Mouse (Mus musculus) heart, embryonic 10.5 days (tissue): ENCODE data around the gene Ston1. TPM values are rescaled to one million over a fixed set of nuclear protein-coding genes. Genes with fewer than 3 reads are reported as not detected.
A peak's percentile ranks its signal among the peaks of the same experiment; 100 is the strongest.

Experiments used
- DNase-seq: peaks from one replicate; pipeline ENCODE4 v3.0.0-alpha.2; 2017; ENCODE audit warnings: low spot score
- H3K27ac ChIP-seq: fragments of 300-500 bp; sonication (generic); 2 replicates; pipeline ENCODE4 v1.5.1; 2016; ENCODE audit warnings: mild to moderate bottlenecking
- H3K27me3 ChIP-seq: fragments of 300-500 bp; sonication (generic); 2 replicates; pipeline ENCODE4 v1.6.1; 2016; ENCODE audit warnings: mild to moderate bottlenecking; ENCODE audit not compliant: poor library complexity, insufficient read depth, severe bottlenecking
- H3K36me3 ChIP-seq: fragments of 300-500 bp; sonication (generic); 2 replicates; pipeline ENCODE4 v1.6.1; 2016; ENCODE audit warnings: mild to moderate bottlenecking, moderate library complexity
- H3K4me1 ChIP-seq: fragments of 300-500 bp; sonication (generic); 2 replicates; pipeline ENCODE4 v1.6.1; 2016; ENCODE audit warnings: mild to moderate bottlenecking
- H3K4me3 ChIP-seq: fragments of 300-500 bp; sonication (generic); 2 replicates; pipeline ENCODE4 v1.5.1; 2016; ENCODE audit warnings: mild to moderate bottlenecking, moderate library complexity
- H3K9me3 ChIP-seq: fragments of 300-500 bp; sonication (generic); 2 replicates; pipeline ENCODE4 v1.6.1; 2016; ENCODE audit warnings: mild to moderate bottlenecking, moderate library complexity
- WGBS: fragments of 180-500 bp; shearing (Covaris S2); methylation state at CpG from one replicate; pipeline ENCODE4 v1.1.7; 2016; 5-methylcytosine and 5-hydroxymethylcytosine counted together
- polyA plus RNA-seq: library from polyadenylated mRNA; unstranded; fragments of >200 nt; fragmentation: Nextera tagmentation; extraction: Ambion mirVana; gene quantifications from 2 replicates; pipeline ENCODE4 v1.2.1, GENCODE M21; 2016

The Ston1 gene
- polyA plus RNA-seq, 1 experiment from 2014 or later: 4.5 TPM

DNA sequence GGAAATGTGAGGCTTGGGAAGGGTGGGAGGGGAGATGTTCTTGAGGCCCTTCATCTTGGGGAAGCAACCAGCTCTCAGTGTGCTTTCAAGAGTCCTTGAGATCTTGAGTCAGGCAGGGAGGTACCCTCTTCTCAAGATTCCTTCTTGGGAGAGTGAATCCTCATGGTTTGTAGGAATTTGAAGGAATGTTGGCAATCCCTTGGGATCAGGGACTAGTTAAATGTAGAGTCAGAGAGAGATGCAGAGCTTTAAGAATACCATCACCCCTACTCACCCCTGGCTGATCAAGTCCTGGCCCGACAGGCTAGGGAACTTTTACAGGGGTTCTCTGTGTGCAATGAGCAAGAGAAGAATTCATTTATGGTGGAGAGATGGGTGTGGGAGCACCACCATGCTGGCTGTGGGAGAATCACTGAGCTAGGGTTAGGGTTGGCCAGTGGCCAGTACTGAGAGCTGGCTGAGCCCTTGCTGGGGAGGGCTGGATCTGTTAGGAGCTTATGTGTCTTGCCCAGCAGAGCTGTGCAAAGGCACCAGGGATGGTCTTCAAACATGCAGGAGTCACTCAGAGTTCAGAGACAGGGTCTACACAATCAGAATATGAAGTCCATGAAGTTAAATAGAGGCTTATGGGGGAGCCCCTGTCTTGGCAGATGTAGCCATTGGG, 18.1 kb downstream of the Ston1 start:
- peak; percentile 61 for DNase-seq
- Histone ChIP-seq H3K9me3 (no peaks in the 10 kb centered on the region), H3K27ac (no peak overlapping the region)

GRCm38 (mm10) chr17:88620935-88621334, 23.5 kb downstream of the Ston1 start:
- DNase-seq: peak; percentile 47
- H3K27ac ChIP-seq: no peak overlapping the region
- H3K4me1 ChIP-seq: peaks cover 13% of the 10 kb centered on the region
- H3K27me3 ChIP-seq: no peaks in the 10 kb centered on the region
- no peak overlapping the region for H3K4me3 ChIP-seq
- no peaks in the 10 kb centered on the region for H3K9me3 ChIP-seq
- H3K36me3 ChIP-seq: peaks cover 35% of the 10 kb centered on the region
- 77% methylated on average over 4 of the region's 4 CpGs for WGBS

More for the DNA sequence above, 18.1 kb downstream of the Ston1 start:
- 83% methylated on average over 1 of the region's 1 CpGs for WGBS
- H3K4me1 ChIP-seq: peaks cover 7% of the 10 kb centered on the region; the same call in 1 of the 2 replicates
- H3K27me3 ChIP-seq: no peaks in the 10 kb centered on the region
- peaks cover 4% of the 10 kb centered on the region; the same call in 1 of the 2 replicates for H3K36me3 ChIP-seq
- no peak overlapping the region for H3K4me3 ChIP-seq

DNA sequence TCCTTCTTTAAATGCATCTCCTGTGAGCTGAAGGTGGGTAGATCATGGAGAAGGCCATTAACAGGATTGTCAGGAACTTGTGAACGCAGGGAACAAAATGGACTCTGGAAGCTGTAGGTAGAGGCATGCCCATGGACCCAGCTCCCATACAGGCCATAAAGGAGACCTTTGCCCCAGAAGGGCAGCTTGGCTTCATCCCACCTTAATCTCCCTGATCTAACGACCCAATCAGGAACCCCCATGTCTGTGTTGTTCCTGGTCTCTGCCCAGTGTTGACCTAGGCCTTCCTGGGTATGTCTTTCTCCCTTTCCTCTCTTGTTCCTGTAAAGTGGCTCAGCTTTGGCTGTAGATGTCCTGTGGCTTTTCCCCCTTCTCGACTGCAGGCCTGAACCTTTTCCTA, 23.9 kb downstream of the Ston1 start:
- Histone ChIP-seq H3K9me3 (no peaks in the 10 kb centered on the region), H3K36me3 (peaks cover 35% of the 10 kb centered on the region), H3K4me3 (no peak overlapping the region), H3K4me1 (peaks cover 17% of the 10 kb centered on the region), H3K27me3 (no peaks in the 10 kb centered on the region), H3K27ac (no peak overlapping the region)
- 70% methylated on average over 3 of the region's 3 CpGs for WGBS
- peak; percentile 31 for DNase-seq

DNA sequence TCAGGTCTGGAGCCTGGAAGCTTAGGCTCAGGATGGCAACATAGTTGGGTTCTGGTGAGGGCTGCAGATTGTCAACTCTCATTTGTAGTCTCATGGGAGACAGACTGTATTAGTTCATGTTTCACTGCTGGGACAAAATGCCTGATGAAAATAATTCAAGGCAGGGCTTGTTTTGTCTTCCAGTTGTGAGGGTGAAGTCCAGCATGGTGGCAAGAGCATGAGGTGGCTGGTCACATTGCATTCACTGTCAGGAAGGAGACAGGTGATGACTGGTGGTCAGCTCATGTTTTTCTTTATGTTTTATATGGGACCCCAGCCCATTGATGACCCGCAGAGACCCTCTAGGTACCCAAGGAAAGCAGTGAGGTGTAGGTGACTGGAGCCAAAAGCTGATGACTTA, 25.2 kb downstream of the Ston1 start:
- Histone ChIP-seq H3K4me1 (peaks cover 27% of the 10 kb centered on the region), H3K4me3 (no peak overlapping the region), H3K36me3 (peaks cover 35% of the 10 kb centered on the region), H3K9me3 (no peaks in the 10 kb centered on the region), H3K27ac (no peak overlapping the region), H3K27me3 (no peaks in the 10 kb centered on the region)
- DNase-seq: peak; percentile 68
- WGBS: 94% methylated on average over 1 of the region's 1 CpGs

DNA sequence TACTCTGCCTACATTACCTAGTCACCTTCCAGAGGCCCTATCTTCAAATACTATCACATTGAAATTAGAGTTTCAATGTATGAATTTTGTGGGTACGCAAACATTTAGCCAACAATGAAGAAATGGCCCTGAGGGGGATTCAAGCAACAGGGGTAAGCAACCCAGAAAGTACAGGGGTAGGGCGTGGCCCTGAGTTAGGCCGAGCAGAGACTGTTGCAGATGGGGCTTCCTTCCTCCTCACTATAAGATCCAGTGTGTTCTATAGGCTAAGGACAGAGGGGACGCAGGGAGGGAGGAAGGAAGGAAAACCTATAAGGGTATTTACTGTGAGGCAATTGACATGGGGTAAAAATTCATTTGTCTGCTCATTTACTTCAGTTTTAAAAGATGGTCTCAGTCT, 26.9 kb downstream of the Ston1 start:
- no peaks in the 10 kb centered on the region for H3K9me3 ChIP-seq
- H3K27me3 ChIP-seq: no peaks in the 10 kb centered on the region
- no peak overlapping the region for H3K4me3 ChIP-seq
- 71% methylated on average over 4 of the region's 4 CpGs for WGBS
- H3K4me1 ChIP-seq: peaks cover 43% of the 10 kb centered on the region
- H3K36me3 ChIP-seq: peaks cover 35% of the 10 kb centered on the region
- DNase-seq: peak; percentile 58
- H3K27ac ChIP-seq: no peak overlapping the region

DNA sequence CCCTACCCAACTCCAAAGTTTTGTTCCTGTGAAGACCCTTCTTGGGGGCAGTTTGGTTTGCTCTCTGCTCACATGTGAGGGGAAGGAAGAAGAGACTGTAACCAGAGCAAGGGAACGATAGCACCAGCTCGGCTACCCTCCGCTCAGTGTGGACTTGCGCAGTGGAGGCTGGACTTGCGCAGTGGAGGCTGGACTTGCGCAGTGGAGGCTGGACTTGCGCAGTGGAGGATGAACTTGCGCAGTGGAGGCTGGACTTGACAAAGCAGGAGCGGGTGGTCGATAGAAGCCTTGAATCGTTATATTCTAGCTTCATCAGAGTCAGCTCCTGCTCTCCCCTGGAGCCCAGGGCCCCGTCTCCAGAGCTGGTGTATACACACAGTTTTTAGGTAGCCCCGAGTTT, 27.9 kb downstream of the Ston1 start:
- WGBS: 81% methylated on average over 13 of the region's 13 CpGs
- Histone ChIP-seq H3K27me3 (no peaks in the 10 kb centered on the region), H3K27ac (peak overlapping the region; percentile 81), H3K9me3 (no peaks in the 10 kb centered on the region), H3K4me3 (no peak overlapping the region), H3K36me3 (peaks cover 33% of the 10 kb centered on the region), H3K4me1 (peaks cover 53% of the 10 kb centered on the region)
- peak; percentile 69 for DNase-seq

GRCm38 (mm10) chr17:88625931-88626330, 28.4 kb downstream of the Ston1 start:
- Histone ChIP-seq H3K27ac (peak overlapping the region; percentile 81), H3K36me3 (peaks cover 29% of the 10 kb centered on the region), H3K4me3 (no peak overlapping the region), H3K4me1 (peaks cover 58% of the 10 kb centered on the region), H3K9me3 (no peaks in the 10 kb centered on the region), H3K27me3 (no peaks in the 10 kb centered on the region)
- WGBS: 69% methylated on average over 7 of the region's 7 CpGs
- peak; percentile 75 for DNase-seq

DNA sequence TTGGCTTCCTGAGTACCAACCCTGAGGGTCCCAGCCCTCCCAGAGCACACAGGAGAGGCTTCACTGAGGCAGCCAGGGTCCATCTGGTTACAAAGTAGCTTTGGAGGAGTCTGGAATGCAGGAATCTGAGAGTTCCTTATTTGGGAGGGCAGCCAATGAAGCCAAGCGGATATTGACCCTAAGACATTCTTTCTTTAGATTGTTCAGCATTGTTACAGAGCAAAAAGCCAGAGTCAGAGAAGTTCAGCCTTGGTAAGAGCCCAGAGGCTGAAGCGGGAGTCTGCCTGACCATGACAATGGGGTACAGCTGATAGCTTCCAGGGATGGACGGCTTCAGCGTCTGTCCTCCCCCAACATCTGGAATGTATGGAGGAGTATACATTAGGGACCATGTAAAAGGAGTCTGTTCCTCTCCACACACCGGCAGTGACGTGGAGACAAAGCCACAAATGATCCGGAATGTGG, 28.9 kb downstream of the Ston1 start:
- Histone ChIP-seq H3K9me3 (no peaks in the 10 kb centered on the region), H3K27me3 (no peaks in the 10 kb centered on the region), H3K4me3 (peak overlapping the region; percentile 18; the same call in 1 of the 2 replicates), H3K4me1 (peaks cover 58% of the 10 kb centered on the region), H3K27ac (peak overlapping the region; percentile 81), H3K36me3 (peaks cover 24% of the 10 kb centered on the region)
- DNase-seq: peak; percentile 75
- 38% methylated on average over 7 of the region's 7 CpGs for whole genome bisulfite sequencing

DNA sequence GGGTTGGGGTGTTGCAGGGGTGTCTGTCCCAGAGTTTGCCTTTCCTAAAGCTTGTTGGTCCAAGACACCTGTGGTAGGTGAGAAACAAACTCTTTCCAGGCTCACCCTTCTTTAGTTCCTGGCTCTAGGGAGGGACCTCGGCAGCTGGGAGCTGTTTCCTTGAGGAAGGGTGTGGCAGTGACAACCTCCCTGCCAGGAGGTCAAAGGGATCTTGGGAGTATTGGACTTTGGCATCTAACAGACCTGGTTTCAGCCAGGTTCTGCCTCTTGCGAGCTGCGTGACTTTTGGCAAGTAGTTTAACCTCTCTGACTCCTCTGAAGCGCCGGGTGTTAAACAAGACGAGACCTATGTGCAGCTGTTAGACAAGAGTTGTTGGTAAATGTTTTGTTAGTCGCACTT, 29.7 kb downstream of the Ston1 start:
- Histone ChIP-seq H3K27ac (peak overlapping the region; percentile 81), H3K4me3 (peak overlapping the region; percentile 18; the same call in 1 of the 2 replicates), H3K4me1 (peaks cover 58% of the 10 kb centered on the region), H3K36me3 (peaks cover 16% of the 10 kb centered on the region), H3K9me3 (no peaks in the 10 kb centered on the region), H3K27me3 (no peaks in the 10 kb centered on the region)
- WGBS: 68% methylated on average over 7 of the region's 7 CpGs
- DNase-seq: peak; percentile 58

GRCm38 (mm10) chr17:88628676-88629380, 31.3 kb downstream of the Ston1 start:
- peak overlapping the region; percentile 88 for H3K27ac ChIP-seq
- no peaks in the 10 kb centered on the region for H3K27me3 ChIP-seq
- WGBS: 32% methylated on average over 10 of the region's 10 CpGs
- peaks cover 5% of the 10 kb centered on the region; the same call in 1 of the 2 replicates for H3K36me3 ChIP-seq
- H3K9me3 ChIP-seq: no peaks in the 10 kb centered on the region
- peak overlapping the region; percentile 27 for H3K4me3 ChIP-seq
- H3K4me1 ChIP-seq: peaks cover 58% of the 10 kb centered on the region
- DNase-seq: peak; percentile 83

DNA sequence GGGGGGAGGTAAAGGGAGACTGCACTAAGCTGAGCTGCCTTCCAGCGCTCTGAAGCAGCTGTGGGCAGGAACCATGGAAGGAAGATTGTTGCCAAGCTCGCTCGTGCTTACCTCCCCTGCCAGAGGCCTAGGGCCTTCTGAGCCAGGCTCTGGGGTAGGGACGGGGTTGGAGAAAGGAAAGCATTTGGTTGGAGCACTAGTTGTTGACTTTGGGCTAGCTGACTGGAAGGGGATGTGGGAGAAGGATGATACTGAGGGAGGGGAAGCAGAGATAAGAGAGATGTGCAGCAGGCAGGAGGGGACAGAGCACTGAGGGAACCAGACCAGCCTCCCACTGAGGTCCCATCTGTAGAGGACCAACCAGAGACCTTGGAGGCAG, 31.9 kb downstream of the Ston1 start:
- DNase-seq: no peak
- Histone ChIP-seq H3K4me1 (peaks cover 58% of the 10 kb centered on the region), H3K9me3 (no peaks in the 10 kb centered on the region), H3K27me3 (no peaks in the 10 kb centered on the region), H3K4me3 (peak overlapping the region; percentile 27), H3K36me3 (peaks cover under 1% of the 10 kb centered on the region; the same call in 1 of the 2 replicates), H3K27ac (peak overlapping the region; percentile 88)
- 18% methylated on average over 4 of the region's 4 CpGs for WGBS

DNA sequence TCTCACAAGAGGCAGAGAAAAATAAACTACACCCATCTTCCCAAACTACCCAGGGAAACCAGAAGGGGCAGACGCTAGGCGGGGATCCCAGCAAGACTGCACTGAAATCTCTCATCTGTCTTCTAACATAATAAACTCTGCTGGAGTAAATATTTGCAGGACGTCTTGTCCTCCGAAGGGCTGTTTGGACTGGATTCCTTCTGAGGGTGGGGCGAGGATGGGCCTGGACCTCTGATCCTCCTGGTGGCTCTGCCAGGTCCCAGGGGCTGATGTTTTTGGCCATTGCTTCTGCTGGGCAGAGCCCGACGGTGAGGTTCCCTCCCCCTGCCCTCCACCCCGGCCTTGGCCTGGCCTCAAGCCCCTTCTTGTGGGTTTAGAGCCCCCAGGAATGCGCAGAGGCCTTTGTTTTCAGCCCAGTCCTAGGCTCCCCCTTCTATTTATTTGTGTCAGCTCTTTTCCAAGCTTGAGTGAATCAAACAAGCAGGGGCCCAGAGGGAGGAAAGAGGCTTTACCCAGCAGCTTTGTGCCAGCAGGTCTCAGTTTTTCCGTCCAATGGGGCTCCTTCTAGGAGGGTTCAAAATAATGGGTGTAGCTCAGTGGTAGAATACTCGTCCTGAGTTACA, 32.6 kb downstream of the Ston1 start:
- Histone ChIP-seq H3K4me1 (peaks cover 54% of the 10 kb centered on the region), H3K27me3 (no peaks in the 10 kb centered on the region), H3K27ac (peak overlapping the region; percentile 88), H3K4me3 (0 out of 2 replicates have a peak overlapping the region, but pooled peaks have one; percentile 18), H3K9me3 (no peaks in the 10 kb centered on the region), H3K36me3 (0 out of 2 replicates have a peak, but pooled peaks cover 2% of the 10 kb centered on the region)
- peak; percentile 74 for DNase-seq
- WGBS: 34% methylated on average over 11 of the region's 11 CpGs

GRCm38 (mm10) chr17:88630554-88630948, 33.1 kb downstream of the Ston1 start:
- Histone ChIP-seq H3K4me1 (peaks cover 49% of the 10 kb centered on the region), H3K9me3 (no peaks in the 10 kb centered on the region), H3K36me3 (peaks cover 7% of the 10 kb centered on the region), H3K4me3 (no peak overlapping the region), H3K27me3 (no peaks in the 10 kb centered on the region), H3K27ac (peak overlapping the region; percentile 88)
- 82% methylated on average over 3 of the region's 3 CpGs for WGBS
- DNase-seq: no peak
